Mouse (Mus musculus): ENCODE results near the gene Aoc1. TPM values are rescaled to one million over a fixed set of nuclear protein-coding genes. Genes with fewer than 3 reads are reported as not detected.
"Not testable (repeated sequence)": the region's sequence is repeated elsewhere in the genome, so short reads cannot be mapped to it uniquely, and the experiment has no call there.

Aoc1 gene
- polyA plus RNA-seq, 1 experiment from 2014 or later, result 0.11 TPM

- Histone ChIP-seq H3K27ac (ENCODE audit: low read depth) (no peak overlapping the region), H3K9ac (replicated peaks) (no peak overlapping the region), H3K36me3 (replicated peaks; ENCODE audit: insufficient read depth, low read length) (no peaks in the 10 kb centered on the region), H3K4me3 (ENCODE audit: low read depth, low read length) (no peak overlapping the region), H3K27me3 (ENCODE audit: insufficient read depth, low read length) (no peaks in the 10 kb centered on the region), H3K9me3 (ENCODE audit: low read length) (no peaks in the 10 kb centered on the region), H3K4me2 (ENCODE audit: low read depth, low read length) (no peak overlapping the region), H3K4me1 (ENCODE audit: insufficient read depth) (peaks cover 7% of the 10 kb centered on the region; the same call in 1 of the 2 replicates)
- no peak for ATAC-seq
- TF ChIP-seq CTCF (IDR thresholded peaks at IDR 0.05; ENCODE audit: low read depth) (no peak), EP300 (IDR thresholded peaks at IDR 0.05; ENCODE audit: low read depth) (no peak)
- WGBS (ENCODE audit: insufficient replicate concordance), result 78% methylated on average over 5 of the region's 5 CpGs
- no peak for DNase-seq
Measured at GRCm38 (mm10) chr6:48896956-48897355, 24.3 kb downstream of the Aoc1 start.

DNA sequence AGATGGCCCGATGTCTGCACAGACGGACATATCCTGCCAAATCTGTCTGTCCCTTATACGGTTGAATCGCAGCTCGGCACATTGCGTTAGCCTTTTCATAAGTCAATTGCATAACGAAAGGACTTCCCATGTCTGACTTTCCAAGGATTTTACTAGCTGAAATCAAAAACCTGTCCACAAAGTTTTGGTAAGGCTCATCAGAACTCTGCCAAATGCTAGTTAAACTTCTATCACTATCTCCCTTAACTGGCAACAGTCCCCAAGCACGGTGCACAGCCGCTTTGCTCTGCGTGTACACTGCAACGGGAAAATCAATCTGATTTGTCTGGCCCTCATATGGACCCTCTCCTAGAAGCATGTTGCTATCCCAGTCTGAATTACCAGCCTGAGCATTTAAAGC is 28.6 kb downstream of the Aoc1 start:
- ATAC-seq, result peak; percentile 29; the same call in 1 of the 2 replicates
- not testable (repeated sequence) for H3K27me3 ChIP-seq (ENCODE audit: insufficient read depth, low read length); H3K27ac ChIP-seq (ENCODE audit: low read depth); H3K9ac ChIP-seq (replicated peaks); DNase-seq; H3K4me1 ChIP-seq (ENCODE audit: insufficient read depth); H3K4me2 ChIP-seq (ENCODE audit: low read depth, low read length); H3K4me3 ChIP-seq (ENCODE audit: low read depth, low read length); H3K9me3 ChIP-seq (ENCODE audit: low read length); H3K36me3 ChIP-seq (replicated peaks; ENCODE audit: insufficient read depth, low read length)
- WGBS (ENCODE audit: insufficient replicate concordance), result 72% methylated on average over 11 of the region's 11 CpGs

DNA sequence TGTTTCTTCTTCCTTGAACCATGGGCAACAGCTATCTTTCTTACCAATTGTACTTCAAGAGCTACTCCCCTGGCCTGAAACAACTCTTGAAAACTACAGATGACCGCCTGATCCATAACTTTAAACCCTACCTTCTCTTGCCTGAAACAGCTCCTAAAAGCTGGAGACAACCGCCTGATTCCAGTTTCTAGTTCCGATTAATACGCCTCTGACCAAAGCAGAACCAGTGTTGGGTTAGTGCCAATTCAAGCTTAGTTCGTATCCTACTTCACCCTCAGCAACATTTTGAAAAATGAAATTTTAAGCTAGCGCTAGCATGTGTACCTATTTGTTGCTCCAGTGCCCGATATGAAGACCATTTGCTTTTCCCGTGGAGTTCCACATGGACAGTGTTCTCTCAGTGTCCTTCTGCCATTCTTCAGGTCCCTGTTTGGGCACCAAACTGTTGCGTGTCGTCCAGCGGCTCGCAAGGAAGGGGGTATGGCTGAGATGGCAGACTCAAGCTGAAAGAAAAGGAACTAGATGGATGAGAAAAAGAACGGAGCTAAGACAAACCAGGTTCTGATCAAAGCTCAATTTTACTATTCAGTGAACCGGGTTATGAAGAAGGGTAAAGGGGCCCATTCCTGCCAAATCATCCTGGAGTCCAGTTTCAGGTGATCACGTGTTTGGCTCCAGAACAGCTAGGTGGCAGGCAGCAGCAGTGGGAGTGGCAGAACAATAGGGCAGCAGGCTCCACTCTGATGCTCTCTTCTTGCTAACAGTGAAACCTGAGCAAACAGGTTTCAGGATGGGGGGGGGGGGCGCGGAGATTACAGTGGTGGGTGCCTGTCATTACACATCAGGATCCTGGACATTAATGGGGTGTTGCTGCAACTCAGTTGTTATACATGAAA is 30.1 kb downstream of the Aoc1 start:
- Histone ChIP-seq H3K4me2 (ENCODE audit: low read depth, low read length) (no peak overlapping the region), H3K9me3 (ENCODE audit: low read length) (no peaks in the 10 kb centered on the region), H3K4me3 (ENCODE audit: low read depth, low read length) (no peak overlapping the region), H3K36me3 (replicated peaks; ENCODE audit: insufficient read depth, low read length) (no peaks in the 10 kb centered on the region), H3K4me1 (ENCODE audit: insufficient read depth) (no peaks in the 10 kb centered on the region; the same call in 1 of the 2 replicates), H3K27ac (ENCODE audit: low read depth) (no peak overlapping the region), H3K27me3 (ENCODE audit: insufficient read depth, low read length) (no peaks in the 10 kb centered on the region), H3K9ac (replicated peaks) (no peak overlapping the region)
- TF ChIP-seq EP300 (IDR thresholded peaks at IDR 0.05; ENCODE audit: low read depth) (no peak), CTCF (IDR thresholded peaks at IDR 0.05; ENCODE audit: low read depth) (no peak)
- DNase-seq (no peak), ATAC-seq (no peak)
- 78% methylated on average over 15 of the region's 17 CpGs for WGBS (ENCODE audit: insufficient replicate concordance)

DNA sequence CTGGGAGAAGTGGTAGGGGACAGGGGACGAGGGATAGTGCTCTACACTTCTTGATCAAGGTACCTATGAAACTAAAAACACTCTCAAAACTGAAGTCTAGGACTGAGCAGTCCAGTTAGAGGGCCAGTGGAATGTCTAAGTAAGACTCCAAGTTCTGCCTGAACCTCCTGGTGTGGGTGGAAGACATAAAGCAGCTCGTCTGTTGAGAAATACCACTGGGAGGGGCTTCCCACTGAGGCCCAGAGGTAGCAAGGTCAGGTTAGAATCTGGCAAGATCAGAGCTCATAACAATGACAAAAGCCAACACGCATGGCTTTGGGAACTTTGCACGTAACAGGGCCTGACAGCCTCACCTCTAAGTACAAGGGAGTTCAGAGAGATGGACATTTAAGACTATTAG is 30.7 kb downstream of the Aoc1 start:
- DNase-seq (no peak), ATAC-seq (no peak)
- TF ChIP-seq CTCF (IDR thresholded peaks at IDR 0.05; ENCODE audit: low read depth) (no peak), EP300 (IDR thresholded peaks at IDR 0.05; ENCODE audit: low read depth) (no peak)
- Histone ChIP-seq H3K27me3 (ENCODE audit: insufficient read depth, low read length) (no peaks in the 10 kb centered on the region), H3K9me3 (ENCODE audit: low read length) (no peaks in the 10 kb centered on the region), H3K4me1 (ENCODE audit: insufficient read depth) (no peaks in the 10 kb centered on the region; the same call in 1 of the 2 replicates), H3K4me2 (ENCODE audit: low read depth, low read length) (no peak overlapping the region), H3K9ac (replicated peaks) (no peak overlapping the region), H3K36me3 (replicated peaks; ENCODE audit: insufficient read depth, low read length) (no peaks in the 10 kb centered on the region), H3K27ac (ENCODE audit: low read depth) (no peak overlapping the region), H3K4me3 (ENCODE audit: low read depth, low read length) (no peak overlapping the region)
- WGBS (ENCODE audit: insufficient replicate concordance), result 61% methylated on average over 4 of the region's 4 CpGs

- WGBS (ENCODE audit: insufficient replicate concordance), result 71% methylated on average over 13 of the region's 13 CpGs
- no peaks in the 10 kb centered on the region; the same call in 1 of the 2 replicates for H3K4me1 ChIP-seq (ENCODE audit: insufficient read depth)
- no peak overlapping the region for H3K27ac ChIP-seq (ENCODE audit: low read depth)
- no peak overlapping the region for H3K4me3 ChIP-seq (ENCODE audit: low read depth, low read length)
- ATAC-seq (no peak), DNase-seq (no peak)
- H3K4me2 ChIP-seq (ENCODE audit: low read depth, low read length), result no peak overlapping the region
- H3K9ac ChIP-seq (replicated peaks), result no peak overlapping the region
- TF ChIP-seq CTCF (IDR thresholded peaks at IDR 0.05; ENCODE audit: low read depth), result no peak
- no peak for TF ChIP-seq EP300 (IDR thresholded peaks at IDR 0.05; ENCODE audit: low read depth)
- no peaks in the 10 kb centered on the region for H3K36me3 ChIP-seq (replicated peaks; ENCODE audit: insufficient read depth, low read length)
- no peaks in the 10 kb centered on the region for H3K9me3 ChIP-seq (ENCODE audit: low read length)
- H3K27me3 ChIP-seq (ENCODE audit: insufficient read depth, low read length), result no peaks in the 10 kb centered on the region
Measured at GRCm38 (mm10) chr6:48905606-48906005, 32.9 kb downstream of the Aoc1 start.

DNA sequence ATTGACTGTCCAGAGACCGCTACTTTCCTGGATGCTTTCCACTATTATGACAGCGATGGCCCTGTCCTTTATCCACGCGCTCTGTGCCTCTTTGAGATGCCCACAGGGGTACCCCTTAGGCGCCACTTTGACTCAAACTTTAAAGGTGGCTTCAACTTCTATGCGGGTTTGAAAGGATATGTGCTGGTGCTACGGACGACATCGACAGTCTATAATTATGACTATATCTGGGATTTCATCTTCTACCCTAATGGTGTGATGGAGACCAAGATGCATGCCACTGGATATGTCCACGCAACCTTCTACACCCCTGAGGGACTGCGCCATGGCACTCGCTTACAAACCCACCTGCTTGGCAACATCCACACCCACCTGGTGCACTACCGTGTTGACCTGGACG is 33.7 kb downstream of the Aoc1 start:
- no peaks in the 10 kb centered on the region for H3K9me3 ChIP-seq (ENCODE audit: low read length)
- TF ChIP-seq CTCF (IDR thresholded peaks at IDR 0.05; ENCODE audit: low read depth) (no peak), EP300 (IDR thresholded peaks at IDR 0.05; ENCODE audit: low read depth) (no peak)
- H3K36me3 ChIP-seq (replicated peaks; ENCODE audit: insufficient read depth, low read length), result no peaks in the 10 kb centered on the region
- ATAC-seq, result no peak
- no peaks in the 10 kb centered on the region for H3K27me3 ChIP-seq (ENCODE audit: insufficient read depth, low read length)
- H3K4me3 ChIP-seq (ENCODE audit: low read depth, low read length), result no peak overlapping the region
- no peak overlapping the region for H3K9ac ChIP-seq (replicated peaks)
- 88% methylated on average over 14 of the region's 14 CpGs for WGBS (ENCODE audit: insufficient replicate concordance)
- H3K4me1 ChIP-seq (ENCODE audit: insufficient read depth), result no peaks in the 10 kb centered on the region; the same call in 1 of the 2 replicates
- H3K4me2 ChIP-seq (ENCODE audit: low read depth, low read length), result no peak overlapping the region
- H3K27ac ChIP-seq (ENCODE audit: low read depth), result no peak overlapping the region
- DNase-seq, result no peak
